Mouse (Mus musculus) intestine, embryonic 16.5 days (tissue): ENCODE results near the gene Ptpn12. TPM values are rescaled to one million over a fixed set of nuclear protein-coding genes. Genes with fewer than 3 reads are reported as not detected.
A peak's percentile ranks its signal among the peaks of the same experiment; 100 is the strongest.

Experiments used
- ATAC-seq: fragments of 200-750 bp; cut with Nextera tagmentation; 2 replicates; pipeline ENCODE4 v1.8.0; 2017; ENCODE audit warnings: moderate TSS enrichment, moderate library complexity
- H3K27ac ChIP-seq: fragments of 300-500 bp; sonication (generic); 2 replicates; pipeline ENCODE4 v1.5.1; 2014; ENCODE audit warnings: mild to moderate bottlenecking, low read length
- H3K27me3 ChIP-seq: fragments of 300-500 bp; sonication (generic); replicated peaks from 2 replicates; pipeline ENCODE4 v1.6.1; 2014; ENCODE audit warnings: low read length, control low read depth, mixed read lengths; ENCODE audit not compliant: control insufficient read depth, insufficient read depth
- H3K36me3 ChIP-seq: fragments of 300-500 bp; sonication (generic); 2 replicates; pipeline ENCODE4 v1.6.1; 2014; ENCODE audit warnings: low read length, control low read depth; ENCODE audit not compliant: control insufficient read depth, insufficient read depth
- H3K4me1 ChIP-seq: fragments of 300-500 bp; sonication (generic); 2 replicates; pipeline ENCODE4 v1.6.1; 2014; ENCODE audit warnings: low read length, control low read depth, mixed read lengths; ENCODE audit not compliant: control insufficient read depth, insufficient read depth
- H3K4me2 ChIP-seq: fragments of 300-500 bp; sonication (generic); 2 replicates; pipeline ENCODE4 v1.6.1; 2014; ENCODE audit warnings: low read depth, low read length, control low read depth
- H3K4me3 ChIP-seq: fragments of 300-500 bp; sonication (generic); 2 replicates; pipeline ENCODE4 v1.5.1; 2014; ENCODE audit warnings: mild to moderate bottlenecking, low read length
- H3K9ac ChIP-seq: fragments of 300-500 bp; sonication (generic); 2 replicates; pipeline ENCODE4 v1.6.1; 2014; ENCODE audit warnings: low read depth, low read length
- H3K9me3 ChIP-seq: fragments of 300-500 bp; sonication (generic); 2 replicates; pipeline ENCODE4 v1.6.1; 2016; ENCODE audit warnings: low read length, control low read depth; ENCODE audit not compliant: control insufficient read depth
- WGBS: fragments of 180-500 bp; shearing (Covaris S2); extraction: QIAGEN DNeasy Blood & Tissue Kit; methylation state at CpG from one replicate; pipeline ENCODE4 v1.1.7; 2014; 5-methylcytosine and 5-hydroxymethylcytosine counted together
- polyA plus RNA-seq: library from polyadenylated mRNA; unstranded; fragments of >200 nt; fragmentation: Nextera tagmentation; extraction: Ambion mirVana; gene quantifications from 2 replicates; pipeline ENCODE4 v1.2.1, GENCODE M21; 2015

The Ptpn12 gene
- polyA plus RNA-seq, 1 experiment from 2014 or later, result 10.6 TPM

DNA sequence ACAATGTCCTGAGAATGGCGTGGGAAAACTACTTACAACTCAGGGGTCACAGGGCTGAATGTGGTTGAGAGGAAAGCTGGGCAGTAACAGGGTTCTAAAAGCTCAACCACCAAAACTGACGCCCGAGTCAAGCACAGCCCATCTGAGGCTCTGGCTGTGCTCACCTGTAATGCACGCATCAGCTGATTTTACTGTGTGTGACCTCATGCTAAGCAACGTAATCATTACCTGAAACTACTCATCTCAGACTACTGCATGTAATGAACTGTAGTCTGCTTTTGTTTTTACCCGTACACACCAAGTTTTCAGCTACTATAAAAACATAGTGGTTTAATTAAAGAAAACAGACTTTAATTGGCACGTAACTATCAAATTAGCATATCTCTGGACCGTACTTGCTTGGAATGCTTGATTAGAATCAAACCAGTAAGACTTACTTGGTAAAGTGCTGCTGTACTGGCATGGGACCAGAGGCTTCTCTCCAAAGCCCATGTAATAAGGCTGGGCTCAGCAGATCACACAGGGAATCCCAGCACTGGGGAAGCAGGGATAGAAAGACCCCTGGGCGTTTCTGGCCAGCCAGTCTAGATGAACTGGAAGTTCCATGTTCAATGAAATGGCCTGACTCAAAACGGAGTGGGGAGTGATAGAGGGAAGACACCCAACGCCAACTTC is 22.2 kb downstream of the Ptpn12 start:
- Histone ChIP-seq H3K4me2 (no peak overlapping the region), H3K4me3 (no peak overlapping the region), H3K4me1 (peaks cover 8% of the 10 kb centered on the region; the same call in 1 of the 2 replicates), H3K9me3 (no peaks in the 10 kb centered on the region), H3K9ac (no peak overlapping the region), H3K27ac (no peak overlapping the region), H3K36me3 (no peaks in the 10 kb centered on the region), H3K27me3 (no peaks in the 10 kb centered on the region)
- WGBS, result 72% methylated on average over 11 of the region's 11 CpGs
- 0 out of 2 replicates have a peak, but pooled peaks have one; percentile 16 for ATAC-seq

DNA sequence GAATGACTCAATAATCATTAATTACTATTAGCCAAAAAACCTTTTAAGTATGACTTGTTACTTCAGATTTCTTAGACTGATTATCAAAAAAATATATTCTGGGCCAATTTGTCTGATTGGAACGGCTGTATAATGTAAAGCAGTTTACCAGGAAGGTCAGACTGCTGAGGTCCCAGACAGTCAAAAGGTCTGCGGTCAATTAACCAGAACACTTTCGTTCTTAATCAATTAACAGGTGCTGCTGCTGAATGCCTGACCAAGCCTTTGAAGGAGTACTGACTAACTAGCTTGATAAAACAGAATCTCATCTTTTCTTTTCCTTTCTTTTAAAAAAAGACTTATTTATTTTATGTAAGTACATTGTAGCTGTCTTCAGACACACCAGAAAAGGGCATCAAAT is 23.1 kb downstream of the Ptpn12 start:
- Histone ChIP-seq H3K4me3 (no peak overlapping the region), H3K27ac (no peak overlapping the region), H3K9ac (no peak overlapping the region), H3K36me3 (no peaks in the 10 kb centered on the region), H3K4me1 (peaks cover 8% of the 10 kb centered on the region; the same call in 1 of the 2 replicates), H3K27me3 (no peaks in the 10 kb centered on the region), H3K4me2 (no peak overlapping the region), H3K9me3 (no peaks in the 10 kb centered on the region)
- ATAC-seq, result no peak
- 75% methylated on average over 3 of the region's 3 CpGs for WGBS

DNA sequence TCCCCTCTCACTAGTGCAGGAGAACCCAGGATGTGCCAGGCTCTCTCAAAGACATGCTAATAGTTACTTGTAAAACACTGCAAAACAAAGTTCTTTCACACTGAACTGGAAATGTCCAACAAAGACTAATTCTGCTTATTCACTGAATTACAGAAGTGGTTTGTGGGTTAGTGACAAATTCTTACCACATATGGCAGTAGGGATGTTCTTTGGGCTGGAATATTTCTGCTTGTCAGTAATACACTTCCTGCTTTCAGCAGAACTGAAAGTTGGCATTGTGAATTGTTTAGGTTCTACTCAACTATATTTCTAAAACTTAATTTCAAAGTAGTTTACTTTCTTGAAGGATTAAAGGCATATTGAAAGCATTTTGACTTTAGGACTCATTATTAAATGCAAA is 25.5 kb downstream of the Ptpn12 start:
- peaks cover 8% of the 10 kb centered on the region; the same call in 1 of the 2 replicates for H3K4me1 ChIP-seq
- H3K4me2 ChIP-seq, result no peak overlapping the region
- H3K9me3 ChIP-seq, result no peaks in the 10 kb centered on the region
- no peak overlapping the region for H3K9ac ChIP-seq
- ATAC-seq, result no peak
- H3K27me3 ChIP-seq, result no peaks in the 10 kb centered on the region
- H3K27ac ChIP-seq, result no peak overlapping the region
- H3K36me3 ChIP-seq, result no peaks in the 10 kb centered on the region
- no peak overlapping the region for H3K4me3 ChIP-seq

DNA sequence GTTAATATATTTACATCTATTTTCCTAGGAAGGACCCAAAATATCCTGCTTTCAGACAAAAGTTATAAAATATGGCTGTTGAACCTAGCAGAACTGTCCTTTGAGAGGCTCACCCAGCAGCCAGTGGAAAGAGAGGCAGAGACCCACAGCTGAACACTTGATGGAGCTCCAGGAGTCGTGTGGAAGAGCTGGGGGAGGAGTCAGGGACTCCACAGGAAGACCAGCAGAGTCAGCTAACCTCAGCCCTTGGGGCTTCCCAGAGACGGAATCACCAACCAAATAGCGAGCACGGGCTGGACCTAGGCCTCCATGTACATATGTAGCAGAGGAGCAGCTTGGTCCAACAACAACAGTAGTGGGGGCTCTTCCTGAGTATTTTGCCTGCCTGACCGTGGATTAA is 38.6 kb downstream of the Ptpn12 start:
- peaks cover 8% of the 10 kb centered on the region for H3K36me3 ChIP-seq

DNA sequence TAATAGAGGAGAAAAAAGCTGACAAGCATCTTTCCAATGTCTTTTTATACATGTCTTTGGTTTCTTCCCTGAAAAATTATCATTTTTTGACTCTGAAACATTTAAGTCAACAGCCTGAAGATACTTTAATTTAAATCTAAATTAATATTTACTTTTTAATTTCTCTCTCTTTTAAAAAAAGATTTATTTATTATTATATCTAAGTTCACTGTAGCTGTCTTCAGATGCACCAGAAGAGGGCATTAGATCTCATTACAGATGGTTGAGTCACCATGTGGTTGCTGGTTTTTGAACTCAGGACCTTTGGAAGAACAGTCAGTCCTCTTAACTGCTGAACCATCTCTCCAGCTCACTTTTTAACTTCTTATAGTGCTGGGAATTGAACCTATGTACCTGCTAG is 44.8 kb downstream of the Ptpn12 start:
- Histone ChIP-seq H3K27ac (no peak overlapping the region), H3K36me3 (peaks cover 8% of the 10 kb centered on the region), H3K4me3 (no peak overlapping the region), H3K4me2 (no peak overlapping the region), H3K27me3 (no peaks in the 10 kb centered on the region), H3K9ac (no peak overlapping the region), H3K4me1 (no peaks in the 10 kb centered on the region), H3K9me3 (no peaks in the 10 kb centered on the region)
- no peak for ATAC-seq

More for the DNA sequence above, 38.6 kb downstream of the Ptpn12 start:
- H3K27ac ChIP-seq, result no peak overlapping the region
- H3K4me2 ChIP-seq, result no peak overlapping the region
- H3K9ac ChIP-seq, result no peak overlapping the region
- no peaks in the 10 kb centered on the region for H3K9me3 ChIP-seq
- 67% methylated on average over 5 of the region's 5 CpGs for WGBS
- ATAC-seq, result no peak
- no peaks in the 10 kb centered on the region for H3K27me3 ChIP-seq
- no peaks in the 10 kb centered on the region for H3K4me1 ChIP-seq
- H3K4me3 ChIP-seq, result no peak overlapping the region

DNA sequence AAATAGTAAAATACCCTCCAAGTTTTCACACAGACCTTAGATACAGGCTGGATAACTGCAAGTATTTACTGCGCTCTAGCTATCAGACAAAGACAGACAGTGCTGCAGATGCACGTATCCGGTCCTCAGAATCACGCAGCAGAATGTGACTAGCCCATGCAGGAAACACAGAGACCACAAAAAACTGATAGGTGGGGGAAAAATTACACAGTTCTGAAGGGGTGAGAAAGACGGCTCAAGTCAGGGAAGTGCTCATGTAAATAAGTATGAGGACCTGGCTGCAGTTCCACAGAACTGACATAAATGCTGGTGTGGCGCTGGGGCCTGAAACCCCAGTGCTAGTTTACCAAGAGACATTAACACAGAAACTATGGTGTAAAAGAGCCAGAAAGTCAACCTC is 53.0 kb downstream of the Ptpn12 start:
- ATAC-seq, result no peak
- Histone ChIP-seq H3K4me2 (no peak overlapping the region), H3K27me3 (no peaks in the 10 kb centered on the region), H3K36me3 (peaks cover 17% of the 10 kb centered on the region), H3K4me3 (no peak overlapping the region), H3K9ac (no peak overlapping the region), H3K9me3 (peaks cover 5% of the 10 kb centered on the region), H3K4me1 (no peaks in the 10 kb centered on the region), H3K27ac (no peak overlapping the region)
- WGBS, result 89% methylated on average over 6 of the region's 6 CpGs

DNA sequence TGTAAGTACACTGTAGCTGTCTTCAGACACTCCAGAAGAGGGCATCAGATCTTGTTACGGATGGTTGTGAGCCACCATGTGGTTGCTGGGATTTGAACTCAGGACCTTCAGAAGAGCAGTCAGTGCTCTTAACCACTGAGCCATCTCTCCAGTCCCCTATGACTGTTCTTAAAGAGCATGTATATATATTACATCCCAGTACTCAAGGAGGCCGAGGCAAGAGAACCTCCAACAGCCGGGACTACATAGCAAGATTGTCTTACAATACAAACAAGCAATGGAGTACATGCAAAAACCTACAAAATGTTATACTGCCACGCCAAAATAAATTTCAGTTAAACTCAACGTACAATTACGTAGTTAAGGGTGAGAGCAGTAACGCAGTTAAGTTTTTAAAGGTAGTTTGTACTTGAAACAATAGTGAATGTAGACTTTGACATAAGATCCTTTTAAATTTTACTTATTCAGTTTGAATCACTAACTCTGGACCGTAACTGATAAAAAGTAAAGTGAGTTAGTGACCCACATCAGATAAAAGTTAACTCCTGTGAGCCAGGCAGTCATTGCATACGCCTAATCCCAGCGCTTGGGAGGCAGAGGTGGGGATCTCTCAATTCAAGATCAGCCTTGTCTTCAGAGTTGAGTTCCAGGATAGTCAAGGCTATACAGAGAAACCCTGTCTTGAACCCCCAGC is 53.9 kb downstream of the Ptpn12 start:
- WGBS, result 95% methylated on average over 9 of the region's 10 CpGs
- Histone ChIP-seq H3K27me3 (no peaks in the 10 kb centered on the region), H3K4me1 (no peaks in the 10 kb centered on the region), H3K4me3 (no peak overlapping the region), H3K27ac (no peak overlapping the region), H3K9me3 (peaks cover 5% of the 10 kb centered on the region), H3K4me2 (no peak overlapping the region), H3K36me3 (peaks cover 24% of the 10 kb centered on the region), H3K9ac (no peak overlapping the region)
- ATAC-seq, result no peak

DNA sequence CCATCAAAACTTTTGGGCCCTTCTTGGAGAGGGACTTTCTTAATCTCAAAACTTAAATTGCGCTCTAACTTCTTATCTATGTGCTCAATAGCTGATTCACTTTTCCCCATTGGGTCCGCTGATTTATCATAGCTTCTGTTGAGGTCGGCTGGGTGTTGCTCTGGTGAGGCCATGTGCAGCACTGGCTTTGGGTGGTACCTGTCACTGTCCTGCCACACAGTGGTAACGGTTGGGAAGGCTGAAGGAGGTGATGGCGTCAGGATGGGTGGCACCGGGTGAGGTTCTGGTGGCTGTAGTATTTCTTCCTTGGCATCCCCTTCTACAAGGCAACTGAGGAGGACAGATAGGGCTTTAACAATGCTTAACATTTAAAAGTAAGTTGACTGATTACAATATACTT is 57.3 kb downstream of the Ptpn12 start:
- Histone ChIP-seq H3K4me1 (no peaks in the 10 kb centered on the region), H3K4me3 (no peak overlapping the region), H3K36me3 (peaks cover 28% of the 10 kb centered on the region), H3K27me3 (no peaks in the 10 kb centered on the region), H3K4me2 (no peak overlapping the region), H3K27ac (no peak overlapping the region), H3K9ac (no peak overlapping the region), H3K9me3 (peaks cover 5% of the 10 kb centered on the region)
- WGBS, result 91% methylated on average over 6 of the region's 6 CpGs
- no peak for ATAC-seq

DNA sequence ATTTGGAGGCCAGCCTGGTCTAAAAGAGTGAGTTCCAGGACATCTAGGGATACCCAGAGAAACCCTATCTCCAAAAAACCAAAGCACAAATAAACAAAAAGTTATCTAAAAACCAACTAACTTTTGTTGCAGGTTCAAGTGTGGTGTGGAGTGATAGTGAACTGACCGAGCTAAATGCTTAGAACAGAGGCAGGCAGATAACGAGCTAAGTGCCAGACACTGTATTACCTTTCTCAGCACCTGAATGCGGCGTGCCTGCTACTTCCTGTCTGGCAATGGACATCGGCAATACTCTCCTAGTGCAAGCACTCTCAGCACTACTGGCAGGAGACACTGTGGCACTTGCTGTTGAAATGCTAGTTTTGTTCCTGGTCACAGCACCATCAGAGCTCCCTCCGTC is 58.2 kb downstream of the Ptpn12 start:
- no peak overlapping the region for H3K27ac ChIP-seq
- WGBS, result 91% methylated on average over 6 of the region's 6 CpGs
- H3K36me3 ChIP-seq, result peaks cover 28% of the 10 kb centered on the region
- no peak overlapping the region for H3K9ac ChIP-seq
- H3K9me3 ChIP-seq, result peaks cover 5% of the 10 kb centered on the region
- ATAC-seq, result no peak
- H3K4me1 ChIP-seq, result no peaks in the 10 kb centered on the region
- no peak overlapping the region for H3K4me2 ChIP-seq
- no peaks in the 10 kb centered on the region for H3K27me3 ChIP-seq
- no peak overlapping the region for H3K4me3 ChIP-seq
